In genomic region chr8:90908580-90909471, GRCm38 (mm10) we compare ENCODE assay signal across 8 mouse cellular contexts.
DNase-seq lines count a peak whose midpoint lies in the region; ATAC-seq and TF ChIP-seq lines count a peak whose summit lies in the region.

No protein-coding gene starts in this region.

- no peak for TF ChIP-seq POLR2A in ES-Bruce4 (IDR thresholded peaks at IDR 0.05; ENCODE audit: insufficient read depth, low read length)
- TF ChIP-seq POLR2A in lung, adult 2 months (IDR thresholded peaks at IDR 0.05; ENCODE audit: borderline replicate concordance, extremely low read depth, low read depth, low read length), result peak; percentile 50; the same call in 1 of the 2 replicates

- H3K9ac ChIP-seq in ES-Bruce4 (ENCODE audit: low read depth, poor library complexity, severe bottlenecking), result peak overlapping the region; percentile 88
- H3K9ac ChIP-seq in forebrain, embryonic 13.5 days, result peak overlapping the region; percentile 78
- peak overlapping the region; percentile 83 for H3K9ac ChIP-seq in heart, postnatal 0 days (replicated peaks; ENCODE audit: low read depth, low read length)
- H3K9ac ChIP-seq in neural tube, embryonic 15.5 days (replicated peaks), result peak overlapping the region; percentile 71

- TF ChIP-seq CTCF in ES-Bruce4 (IDR thresholded peaks at IDR 0.05; ENCODE audit: low read depth, low read length), result no peak
- no peak for TF ChIP-seq CTCF in heart, postnatal 0 days (IDR thresholded peaks at IDR 0.05; ENCODE audit: low read depth)
- no peak for TF ChIP-seq CTCF in lung, adult 2 months (IDR thresholded peaks at IDR 0.05; ENCODE audit: insufficient read depth, low read length)

- DNase-seq in heart, postnatal 0 days (ENCODE audit: low spot score), result peak; percentile 36
- DNase-seq in kidney, postnatal 36 days, result peak; percentile 69 to 72
- DNase-seq in lung, adult 2 months, result peak; percentile 64
- DNase-seq in testis, postnatal 14 days (ENCODE audit: low spot score), result peak; percentile 54

- TF ChIP-seq EP300 in ES-Bruce4 (IDR thresholded peaks at IDR 0.05; ENCODE audit: insufficient read depth, low read depth, low read length), result no peak
- no peak for TF ChIP-seq EP300 in heart, postnatal 0 days (IDR thresholded peaks at IDR 0.05; ENCODE audit: low read depth)

- peak overlapping the region; percentile 85 for H3K4me3 ChIP-seq in ES-Bruce4 (ENCODE audit: low read depth, low read length)
- H3K4me3 ChIP-seq in forebrain, embryonic 13.5 days, result peak overlapping the region; percentile 73
- peak overlapping the region; percentile 92 for H3K4me3 ChIP-seq in heart, postnatal 0 days (ENCODE audit: low read depth, low read length)
- H3K4me3 ChIP-seq in lung, adult 2 months (replicated peaks; ENCODE audit: extremely low read depth, low read depth, low read length), result peak overlapping the region; percentile 86
- H3K4me3 ChIP-seq in neural tube, embryonic 15.5 days (replicated peaks), result peak overlapping the region; percentile 84

- peaks cover 5% of the 10 kb centered on the region for H3K36me3 ChIP-seq in ES-Bruce4 (ENCODE audit: control insufficient read depth, insufficient read depth, low read length, poor library complexity, severe bottlenecking)
- no peaks in the 10 kb centered on the region for H3K36me3 ChIP-seq in forebrain, embryonic 13.5 days (ENCODE audit: poor library complexity, severe bottlenecking)
- H3K36me3 ChIP-seq in heart, postnatal 0 days (replicated peaks; ENCODE audit: control insufficient read depth, insufficient read depth, low read length), result no peaks in the 10 kb centered on the region
- H3K36me3 ChIP-seq in neural tube, embryonic 15.5 days, result no peaks in the 10 kb centered on the region

- H3K27ac ChIP-seq in ES-Bruce4 (ENCODE audit: insufficient read depth, low read length), result no peak overlapping the region
- H3K27ac ChIP-seq in forebrain, embryonic 13.5 days, result peak overlapping the region; percentile 51
- peak overlapping the region; percentile 84 for H3K27ac ChIP-seq in heart, postnatal 0 days (ENCODE audit: low read depth)
- peak overlapping the region; percentile 92 for H3K27ac ChIP-seq in neural tube, embryonic 15.5 days (replicated peaks)

- no peaks in the 10 kb centered on the region for H3K9me3 ChIP-seq in ES-Bruce4 (replicated peaks; ENCODE audit: control insufficient read depth, insufficient read depth, low read length, poor library complexity, severe bottlenecking)
- no peaks in the 10 kb centered on the region for H3K9me3 ChIP-seq in forebrain, embryonic 13.5 days (replicated peaks)
- no peaks in the 10 kb centered on the region for H3K9me3 ChIP-seq in heart, postnatal 0 days (replicated peaks; ENCODE audit: control insufficient read depth, low read length)
- no peaks in the 10 kb centered on the region for H3K9me3 ChIP-seq in neural tube, embryonic 15.5 days (replicated peaks)

- peaks cover 1% of the 10 kb centered on the region for H3K4me1 ChIP-seq in ES-Bruce4 (ENCODE audit: control insufficient read depth, insufficient read depth, low read length)
- peaks cover 18% of the 10 kb centered on the region for H3K4me1 ChIP-seq in forebrain, embryonic 13.5 days
- no peaks in the 10 kb centered on the region for H3K4me1 ChIP-seq in heart, postnatal 0 days (ENCODE audit: control insufficient read depth, insufficient read depth)
- peaks cover 5% of the 10 kb centered on the region for H3K4me1 ChIP-seq in lung, adult 2 months (ENCODE audit: control insufficient read depth, insufficient read depth, low read length)
- H3K4me1 ChIP-seq in neural tube, embryonic 15.5 days, result peaks cover 18% of the 10 kb centered on the region

- ATAC-seq in cerebellum, adult (ENCODE audit: insufficient number of reproducible peaks, low FRiP score, low TSS enrichment), result 0 out of 2 replicates have a peak, but pooled peaks have one; percentile 22
- ATAC-seq in forebrain, embryonic 13.5 days, result peak; percentile 45
- ATAC-seq in heart, postnatal 0 days (ENCODE audit: insufficient read depth, low read depth), result peak; percentile 12
- ATAC-seq in neural tube, embryonic 15.5 days (ENCODE audit: low FRiP score), result peak; percentile 68

- under 1% methylated on average over 57 of the region's 89 CpGs for WGBS in forebrain, embryonic 13.5 days
- under 1% methylated on average over 59 of the region's 89 CpGs for WGBS in heart, postnatal 0 days
- under 1% methylated on average over 86 of the region's 89 CpGs for WGBS in lung, adult 2 months
- under 1% methylated on average over 79 of the region's 89 CpGs for WGBS in neural tube, embryonic 15.5 days

- H3K4me2 ChIP-seq in forebrain, embryonic 13.5 days, result peak overlapping the region; percentile 95
- H3K4me2 ChIP-seq in heart, postnatal 0 days (ENCODE audit: low read depth, low read length), result peak overlapping the region; percentile 86
- peak overlapping the region; percentile 90 for H3K4me2 ChIP-seq in neural tube, embryonic 15.5 days

- H3K27me3 ChIP-seq in ES-Bruce4 (ENCODE audit: control insufficient read depth, insufficient read depth, low read length, poor library complexity, severe bottlenecking), result no peaks in the 10 kb centered on the region
- H3K27me3 ChIP-seq in forebrain, embryonic 13.5 days, result 0 out of 2 replicates have a peak, but pooled peaks cover 2% of the 10 kb centered on the region
- H3K27me3 ChIP-seq in heart, postnatal 0 days (ENCODE audit: control insufficient read depth, insufficient read depth, low read length), result no peaks in the 10 kb centered on the region
- no peaks in the 10 kb centered on the region for H3K27me3 ChIP-seq in neural tube, embryonic 15.5 days (replicated peaks)

Comparison
In these comparisons a context has a peak if more than half of its experiments do, and no peak if none do; other contexts are left out.
1. ATAC-seq: peak in every context shown above with its lines; median percentile 68 in neural tube, embryonic 15.5 days; 45 in forebrain, embryonic 13.5 days; 22 in cerebellum, adult; 12 in heart, postnatal 0 days.